Mouse (Mus musculus): ENCODE measurements around the gene Gm12695. TPM values are rescaled to one million over a fixed set of nuclear protein-coding genes. Genes with fewer than 3 reads are reported as not detected.

Gene Gm12695
- polyA plus RNA-seq, 1 experiment: 0.63 TPM

- WGBS: 50% methylated on average over 2 of the region's 2 CpGs
- no peaks in the 10 kb centered on the region for H3K4me1 ChIP-seq (ENCODE audit: control insufficient read depth, insufficient read depth, low read length)
- DNase-seq: no peak
- TF ChIP-seq POLR2A (IDR thresholded peaks at IDR 0.05; ENCODE audit: borderline replicate concordance, extremely low read depth, low read depth, low read length): no peak
- 0 out of 2 replicates have a peak, but pooled peaks have one; percentile 5 for TF ChIP-seq CTCF (IDR thresholded peaks at IDR 0.05; ENCODE audit: insufficient read depth, low read length)
- no peak overlapping the region for H3K4me3 ChIP-seq (replicated peaks; ENCODE audit: extremely low read depth, low read depth, low read length)
Observed at GRCm38 (mm10) chr4:96705281-96705951, 79.6 kb downstream of the Gm12695 start.

GRCm38 (mm10) chr4:96698218-96698561 is 86.8 kb downstream of the Gm12695 start:
- no peak for TF ChIP-seq CTCF (IDR thresholded peaks at IDR 0.05; ENCODE audit: insufficient read depth, low read length)
- no peak for TF ChIP-seq POLR2A (IDR thresholded peaks at IDR 0.05; ENCODE audit: borderline replicate concordance, extremely low read depth, low read depth, low read length)
- WGBS: 72% methylated on average over 5 of the region's 5 CpGs

GRCm38 (mm10) chr4:96697511-96698217 is 87.3 kb downstream of the Gm12695 start:
- no peak for DNase-seq
- Histone ChIP-seq H3K4me1 (ENCODE audit: control insufficient read depth, insufficient read depth, low read length) (no peaks in the 10 kb centered on the region), H3K4me3 (replicated peaks; ENCODE audit: extremely low read depth, low read depth, low read length) (no peak overlapping the region)
- 76% methylated on average over 15 of the region's 15 CpGs for WGBS
- no peak for TF ChIP-seq CTCF (IDR thresholded peaks at IDR 0.05; ENCODE audit: insufficient read depth, low read length)
- no peak for TF ChIP-seq POLR2A (IDR thresholded peaks at IDR 0.05; ENCODE audit: borderline replicate concordance, extremely low read depth, low read depth, low read length)

More at GRCm38 (mm10) chr4:96698218-96698561, 86.8 kb downstream of the Gm12695 start:
- DNase-seq: no peak
- no peaks in the 10 kb centered on the region for H3K4me1 ChIP-seq (ENCODE audit: control insufficient read depth, insufficient read depth, low read length)
- no peak overlapping the region for H3K4me3 ChIP-seq (replicated peaks; ENCODE audit: extremely low read depth, low read depth, low read length)

GRCm38 (mm10) chr4:96696614-96697360 is 88.2 kb downstream of the Gm12695 start:
- 25% methylated on average over 13 of the region's 13 CpGs for WGBS
- TF ChIP-seq POLR2A (IDR thresholded peaks at IDR 0.05; ENCODE audit: borderline replicate concordance, extremely low read depth, low read depth, low read length): no peak
- TF ChIP-seq CTCF (IDR thresholded peaks at IDR 0.05; ENCODE audit: insufficient read depth, low read length): peak; percentile 55
- no peak for DNase-seq
- no peak overlapping the region for H3K4me3 ChIP-seq (replicated peaks; ENCODE audit: extremely low read depth, low read depth, low read length)
- no peaks in the 10 kb centered on the region for H3K4me1 ChIP-seq (ENCODE audit: control insufficient read depth, insufficient read depth, low read length)

GRCm38 (mm10) chr4:96687358-96687803 is 97.6 kb downstream of the Gm12695 start:
- H3K4me3 ChIP-seq (replicated peaks; ENCODE audit: extremely low read depth, low read depth, low read length): no peak overlapping the region
- H3K4me1 ChIP-seq (ENCODE audit: control insufficient read depth, insufficient read depth, low read length): no peaks in the 10 kb centered on the region
- TF ChIP-seq POLR2A (IDR thresholded peaks at IDR 0.05; ENCODE audit: borderline replicate concordance, extremely low read depth, low read depth, low read length) (no peak), CTCF (IDR thresholded peaks at IDR 0.05; ENCODE audit: insufficient read depth, low read length) (no peak)
- no peak for DNase-seq
- 73% methylated on average over 2 of the region's 2 CpGs for WGBS

- WGBS: 31% methylated on average over 2 of the region's 2 CpGs
Observed at GRCm38 (mm10) chr4:96683474-96683873, 101.5 kb downstream of the Gm12695 start.

GRCm38 (mm10) chr4:96680966-96681365 is 104.0 kb downstream of the Gm12695 start:
- TF ChIP-seq POLR2A (IDR thresholded peaks at IDR 0.05; ENCODE audit: borderline replicate concordance, extremely low read depth, low read depth, low read length): no peak
- no peak for TF ChIP-seq CTCF (IDR thresholded peaks at IDR 0.05; ENCODE audit: insufficient read depth, low read length)
- no peak for DNase-seq
- no peaks in the 10 kb centered on the region for H3K4me1 ChIP-seq (ENCODE audit: control insufficient read depth, insufficient read depth, low read length)
- no peak overlapping the region for H3K4me3 ChIP-seq (replicated peaks; ENCODE audit: extremely low read depth, low read depth, low read length)

More at GRCm38 (mm10) chr4:96683474-96683873, 101.5 kb downstream of the Gm12695 start:
- no peak for DNase-seq
- Histone ChIP-seq H3K4me1 (ENCODE audit: control insufficient read depth, insufficient read depth, low read length) (no peaks in the 10 kb centered on the region), H3K4me3 (replicated peaks; ENCODE audit: extremely low read depth, low read depth, low read length) (no peak overlapping the region)
- peak; percentile 31; the same call in 1 of the 2 replicates for TF ChIP-seq CTCF (IDR thresholded peaks at IDR 0.05; ENCODE audit: insufficient read depth, low read length)
- no peak for TF ChIP-seq POLR2A (IDR thresholded peaks at IDR 0.05; ENCODE audit: borderline replicate concordance, extremely low read depth, low read depth, low read length)

- WGBS: 28% methylated on average over 1 of the region's 1 CpGs
- DNase-seq: no peak
- no peak overlapping the region for H3K4me3 ChIP-seq (replicated peaks; ENCODE audit: extremely low read depth, low read depth, low read length)
- TF ChIP-seq CTCF (IDR thresholded peaks at IDR 0.05; ENCODE audit: insufficient read depth, low read length) (no peak), POLR2A (IDR thresholded peaks at IDR 0.05; ENCODE audit: borderline replicate concordance, extremely low read depth, low read depth, low read length) (no peak)
- no peaks in the 10 kb centered on the region for H3K4me1 ChIP-seq (ENCODE audit: control insufficient read depth, insufficient read depth, low read length)
Observed at GRCm38 (mm10) chr4:96680233-96680632, 104.8 kb downstream of the Gm12695 start.

Other genes starting within 250 kb of the Gm12695 start
- gene Cyp2j6, start 231.5 kb downstream of the Gm12695 start, polyA plus RNA-seq (2012; rRNA removed): 3.0 and 3.8 TPM in 2 replicates
- 5.0 and 7.2 TPM in 2 replicates for gene Cyp2j9, start 193.6 kb downstream of the Gm12695 start, polyA plus RNA-seq (2012; rRNA removed)
- gene Cyp2j5, start 121.0 kb downstream of the Gm12695 start, polyA plus RNA-seq (2012; rRNA removed): 0.08 TPM in 1 of 2 replicates, not detected in the other

All from lung, adult 2 months (tissue).